Mouse (Mus musculus): ENCODE measurements at regions not wholly inside any gene's neighbourhood (a gene's known extent, or its start where the extent isn't known, plus 50 kb on each side); places are given as distances from the start of the nearest gene placed in this dataset.

DNA sequence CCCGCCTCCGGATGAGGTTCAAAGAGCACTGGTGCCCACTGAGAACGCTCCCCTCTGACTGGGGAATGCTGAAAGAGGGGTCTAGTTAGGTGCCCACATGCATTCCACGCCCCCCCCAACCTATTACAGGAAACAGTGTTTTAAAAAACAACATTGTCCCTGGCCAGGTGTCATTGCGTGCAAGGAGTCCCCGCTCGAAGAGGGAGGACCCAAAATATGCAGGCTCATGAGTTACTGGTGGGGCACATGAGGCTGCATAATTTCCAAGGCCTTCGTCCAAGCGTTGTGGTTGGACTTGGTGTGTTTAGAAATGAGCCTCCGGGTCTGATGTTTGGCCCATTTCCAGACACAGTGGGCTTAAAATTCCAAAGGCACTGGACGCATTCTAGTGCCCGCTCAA, 72.9 kb upstream of the Mrps6 start:
- Histone ChIP-seq H3K27ac (replicated peaks) (no peak overlapping the region), H3K4me3 (ENCODE audit: low read depth, low read length) (no peak overlapping the region), H3K36me3 (ENCODE audit: control insufficient read depth, insufficient read depth, low read length) (no peaks in the 10 kb centered on the region), H3K9ac (ENCODE audit: low read length) (no peak overlapping the region), H3K27me3 (ENCODE audit: control insufficient read depth, insufficient read depth, low read length) (no peaks in the 10 kb centered on the region), H3K4me1 (replicated peaks; ENCODE audit: control insufficient read depth, insufficient read depth) (no peaks in the 10 kb centered on the region), H3K4me2 (replicated peaks; ENCODE audit: low read depth) (no peak overlapping the region), H3K9me3 (ENCODE audit: control insufficient read depth, low read length) (no peaks in the 10 kb centered on the region)
- ATAC-seq (ENCODE audit: low FRiP score, low TSS enrichment) (no peak), DNase-seq (ENCODE audit: low spot score) (no peak)
- TF ChIP-seq CTCF (IDR thresholded peaks at IDR 0.05; ENCODE audit: low read depth), result no peak
- TF ChIP-seq EP300 (optimal IDR thresholded peaks at IDR 0.05), result no peak
- 86% methylated on average over 12 of the region's 12 CpGs for WGBS

DNA sequence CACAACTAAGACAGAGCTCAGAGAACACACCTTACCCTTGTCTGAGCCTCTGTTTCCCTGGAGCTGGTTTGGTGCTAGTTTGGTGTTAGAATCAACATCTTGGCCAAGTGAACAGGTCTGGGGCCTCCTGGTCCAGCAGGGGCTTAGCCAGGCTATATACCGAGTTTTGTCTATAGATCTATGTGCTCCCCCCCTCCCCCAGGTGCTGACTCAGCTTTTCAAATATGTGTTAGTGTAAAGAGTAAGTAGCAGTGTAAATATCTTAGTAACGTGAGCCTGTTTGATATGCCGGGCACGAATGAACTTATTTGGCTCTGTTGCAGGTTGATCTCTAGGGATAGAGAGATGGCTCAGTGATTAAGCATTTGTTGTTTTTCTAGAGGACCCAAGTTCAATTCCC, 68.7 kb upstream of the Mrps6 start:
- 39% methylated on average over 4 of the region's 4 CpGs for WGBS

DNA sequence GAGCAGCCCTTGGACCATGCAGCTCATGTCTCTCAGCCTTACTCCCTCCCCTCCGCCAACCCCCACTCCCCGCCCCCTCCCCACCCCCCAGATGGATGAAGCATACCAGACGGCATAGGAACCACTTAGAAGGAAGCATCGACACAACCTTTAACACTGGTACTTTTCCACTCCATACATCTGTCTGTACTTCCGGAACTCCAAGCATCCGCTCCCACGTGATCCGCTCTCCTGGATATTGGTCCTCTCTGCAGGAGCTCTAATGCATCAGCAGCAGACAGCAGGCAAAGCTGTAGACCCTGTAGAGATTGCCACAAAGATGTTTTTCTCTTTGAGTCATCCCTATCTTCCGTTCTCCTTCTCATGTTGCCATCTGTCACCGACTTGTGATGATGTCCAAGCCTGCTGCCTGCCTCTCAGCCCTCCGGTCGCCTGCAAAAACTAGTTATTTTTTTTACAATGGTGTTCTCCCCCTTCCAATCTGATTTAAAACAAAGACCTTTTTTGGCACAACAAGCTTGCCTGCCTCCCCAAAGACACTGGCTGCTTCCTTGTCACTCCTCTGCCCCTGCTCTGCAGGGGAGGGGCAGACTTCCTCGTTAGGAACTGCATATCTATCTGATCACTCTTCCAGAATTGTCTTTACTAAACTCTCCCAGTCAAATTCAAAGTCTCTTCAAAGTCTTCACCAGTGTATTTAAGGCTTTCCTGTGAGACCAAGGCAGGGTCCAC, 62.4 kb upstream of the Mrps6 start:
- DNase-seq (ENCODE audit: low spot score) (peak; percentile 29), ATAC-seq (ENCODE audit: low FRiP score, low TSS enrichment) (peak; percentile 57; the same call in 1 of the 2 replicates)
- Histone ChIP-seq H3K27me3 (ENCODE audit: control insufficient read depth, insufficient read depth, low read length) (no peaks in the 10 kb centered on the region), H3K9me3 (ENCODE audit: control insufficient read depth, low read length) (no peaks in the 10 kb centered on the region), H3K4me3 (ENCODE audit: low read depth, low read length) (no peak overlapping the region), H3K36me3 (ENCODE audit: control insufficient read depth, insufficient read depth, low read length) (no peaks in the 10 kb centered on the region), H3K9ac (ENCODE audit: low read length) (no peak overlapping the region), H3K4me1 (replicated peaks; ENCODE audit: control insufficient read depth, insufficient read depth) (no peaks in the 10 kb centered on the region), H3K27ac (replicated peaks) (0 out of 2 replicates have a peak overlapping the region, but pooled peaks have one; percentile 20), H3K4me2 (replicated peaks; ENCODE audit: low read depth) (peak overlapping the region; percentile 36)
- TF ChIP-seq EP300 (optimal IDR thresholded peaks at IDR 0.05) (no peak), CTCF (IDR thresholded peaks at IDR 0.05; ENCODE audit: low read depth) (no peak)
- 16% methylated on average over 13 of the region's 13 CpGs for WGBS

More for the DNA sequence above, 68.7 kb upstream of the Mrps6 start:
- Histone ChIP-seq H3K4me1 (replicated peaks; ENCODE audit: control insufficient read depth, insufficient read depth) (no peaks in the 10 kb centered on the region), H3K4me3 (ENCODE audit: low read depth, low read length) (no peak overlapping the region), H3K9me3 (ENCODE audit: control insufficient read depth, low read length) (no peaks in the 10 kb centered on the region), H3K9ac (ENCODE audit: low read length) (no peak overlapping the region), H3K36me3 (ENCODE audit: control insufficient read depth, insufficient read depth, low read length) (no peaks in the 10 kb centered on the region), H3K27me3 (ENCODE audit: control insufficient read depth, insufficient read depth, low read length) (no peaks in the 10 kb centered on the region), H3K27ac (replicated peaks) (no peak overlapping the region), H3K4me2 (replicated peaks; ENCODE audit: low read depth) (no peak overlapping the region)
- DNase-seq (ENCODE audit: low spot score) (no peak), ATAC-seq (ENCODE audit: low FRiP score, low TSS enrichment) (no peak)
- TF ChIP-seq CTCF (IDR thresholded peaks at IDR 0.05; ENCODE audit: low read depth), result no peak
- TF ChIP-seq EP300 (optimal IDR thresholded peaks at IDR 0.05), result no peak

DNA sequence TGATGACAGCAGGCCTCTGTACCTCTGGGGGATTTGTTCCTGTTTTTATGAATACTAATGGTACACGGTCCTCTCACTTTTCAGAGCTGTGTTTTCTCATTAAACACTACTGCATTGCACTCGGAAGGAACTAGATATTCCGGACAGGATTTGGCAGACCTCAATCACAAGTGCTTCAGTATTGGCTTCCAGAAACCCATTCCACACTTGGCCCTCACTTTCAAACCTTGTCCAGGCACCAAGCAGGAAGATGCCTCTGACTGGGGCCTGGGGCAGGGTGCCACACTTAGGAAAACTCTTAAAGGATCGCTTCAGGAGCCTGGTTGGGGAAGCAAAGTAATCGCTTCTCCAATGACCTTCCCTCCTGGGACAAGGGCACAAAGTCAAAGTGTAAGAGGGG, 50.7 kb upstream of the Mrps6 start:
- ATAC-seq (ENCODE audit: low FRiP score, low TSS enrichment), result no peak
- H3K36me3 ChIP-seq (ENCODE audit: control insufficient read depth, insufficient read depth, low read length), result no peaks in the 10 kb centered on the region
- no peak overlapping the region for H3K9ac ChIP-seq (ENCODE audit: low read length)
- H3K27ac ChIP-seq (replicated peaks), result no peak overlapping the region
- no peaks in the 10 kb centered on the region for H3K27me3 ChIP-seq (ENCODE audit: control insufficient read depth, insufficient read depth, low read length)
- 92% methylated on average over 5 of the region's 5 CpGs for WGBS
- no peak for DNase-seq (ENCODE audit: low spot score)
- no peaks in the 10 kb centered on the region for H3K9me3 ChIP-seq (ENCODE audit: control insufficient read depth, low read length)
- no peak overlapping the region for H3K4me3 ChIP-seq (ENCODE audit: low read depth, low read length)
- no peak for TF ChIP-seq EP300 (optimal IDR thresholded peaks at IDR 0.05)
- no peak for TF ChIP-seq CTCF (IDR thresholded peaks at IDR 0.05; ENCODE audit: low read depth)
- no peak overlapping the region for H3K4me2 ChIP-seq (replicated peaks; ENCODE audit: low read depth)
- no peaks in the 10 kb centered on the region for H3K4me1 ChIP-seq (replicated peaks; ENCODE audit: control insufficient read depth, insufficient read depth)
